Mouse (Mus musculus): ENCODE data around the gene Gm20388. TPM values are rescaled to one million over a fixed set of nuclear protein-coding genes. Genes with fewer than 3 reads are reported as not detected.

Gm20388 gene
- total and polyA plus RNA-seq, 3 experiments: 0.02 to 0.05 TPM; not detected in 1

GRCm38 (mm10) chr8:119955333-119955732 is 44.7 kb downstream of the Gm20388 start:
- Histone ChIP-seq H3K9me3 (replicated peaks) (no peaks in the 10 kb centered on the region), H3K36me3 (replicated peaks) (peaks cover 93% of the 10 kb centered on the region), H3K4me1 (ENCODE audit: insufficient read depth, low read depth, low read length) (no peaks in the 10 kb centered on the region), H3K27me3 (ENCODE audit: insufficient read depth, low read length) (no peaks in the 10 kb centered on the region; the same call in 1 of the 2 replicates), H3K4me3 (ENCODE audit: low read depth, low read length) (no peak overlapping the region)
- DNase-seq (ENCODE audit: low spot score) (no peak), ATAC-seq (ENCODE audit: extremely low read depth, insufficient number of reproducible peaks, low FRiP score, poor library complexity, severe bottlenecking) (no peak)
- no peak for TF ChIP-seq CTCF (IDR thresholded peaks at IDR 0.05; ENCODE audit: low read depth, low read length)
- no peak for TF ChIP-seq GATA1 (IDR thresholded peaks at IDR 0.05; ENCODE audit: borderline replicate concordance, low read length)
- TF ChIP-seq GATA2 (IDR thresholded peaks at IDR 0.05; ENCODE audit: borderline replicate concordance, low read depth, low read length): no peak
- no peak for TF ChIP-seq TAL1 (conservative IDR thresholded peaks at IDR 0.05; ENCODE audit: low read depth, low read length)
- no peak for TF ChIP-seq POLR2AphosphoS5 (IDR thresholded peaks at IDR 0.05; ENCODE audit: insufficient replicate concordance, low read depth, low read length)

- TF ChIP-seq POLR2AphosphoS5 (IDR thresholded peaks at IDR 0.05; ENCODE audit: insufficient replicate concordance, low read depth, low read length) (no peak), GATA2 (IDR thresholded peaks at IDR 0.05; ENCODE audit: borderline replicate concordance, low read depth, low read length) (no peak), CTCF (IDR thresholded peaks at IDR 0.05; ENCODE audit: low read depth, low read length) (no peak), TAL1 (conservative IDR thresholded peaks at IDR 0.05; ENCODE audit: low read depth, low read length) (no peak), GATA1 (IDR thresholded peaks at IDR 0.05; ENCODE audit: borderline replicate concordance, low read length) (no peak)
- Histone ChIP-seq H3K27me3 (ENCODE audit: insufficient read depth, low read length) (no peaks in the 10 kb centered on the region; the same call in 1 of the 2 replicates), H3K4me3 (ENCODE audit: low read depth, low read length) (no peak overlapping the region), H3K36me3 (replicated peaks) (peaks cover 72% of the 10 kb centered on the region), H3K4me1 (ENCODE audit: insufficient read depth, low read depth, low read length) (no peaks in the 10 kb centered on the region; the same call in 1 of the 2 replicates), H3K9me3 (replicated peaks) (no peaks in the 10 kb centered on the region)
- DNase-seq (ENCODE audit: low spot score) (no peak), ATAC-seq (ENCODE audit: extremely low read depth, insufficient number of reproducible peaks, low FRiP score, poor library complexity, severe bottlenecking) (no peak)
Measured at GRCm38 (mm10) chr8:119958076-119958475, 47.4 kb downstream of the Gm20388 start.

GRCm38 (mm10) chr8:119960531-119961104 is 50.0 kb downstream of the Gm20388 start:
- Histone ChIP-seq H3K9me3 (replicated peaks) (no peaks in the 10 kb centered on the region), H3K27me3 (ENCODE audit: insufficient read depth, low read length) (peaks cover 7% of the 10 kb centered on the region), H3K36me3 (replicated peaks) (peaks cover 46% of the 10 kb centered on the region), H3K4me3 (ENCODE audit: low read depth, low read length) (no peak overlapping the region), H3K4me1 (ENCODE audit: insufficient read depth, low read depth, low read length) (no peaks in the 10 kb centered on the region; the same call in 1 of the 2 replicates)
- DNase-seq (ENCODE audit: low spot score) (no peak), ATAC-seq (ENCODE audit: extremely low read depth, insufficient number of reproducible peaks, low FRiP score, poor library complexity, severe bottlenecking) (no peak)
- TF ChIP-seq CTCF (IDR thresholded peaks at IDR 0.05; ENCODE audit: low read depth, low read length): no peak
- no peak for TF ChIP-seq TAL1 (conservative IDR thresholded peaks at IDR 0.05; ENCODE audit: low read depth, low read length)
- TF ChIP-seq POLR2AphosphoS5 (IDR thresholded peaks at IDR 0.05; ENCODE audit: insufficient replicate concordance, low read depth, low read length): no peak
- no peak for TF ChIP-seq GATA2 (IDR thresholded peaks at IDR 0.05; ENCODE audit: borderline replicate concordance, low read depth, low read length)
- TF ChIP-seq GATA1 (IDR thresholded peaks at IDR 0.05; ENCODE audit: borderline replicate concordance, low read length): no peak

- ATAC-seq (ENCODE audit: extremely low read depth, insufficient number of reproducible peaks, low FRiP score, poor library complexity, severe bottlenecking) (no peak), DNase-seq (ENCODE audit: low spot score) (no peak)
- Histone ChIP-seq H3K9me3 (replicated peaks) (peaks cover 9% of the 10 kb centered on the region), H3K4me3 (ENCODE audit: low read depth, low read length) (no peak overlapping the region), H3K36me3 (replicated peaks) (peaks cover 9% of the 10 kb centered on the region), H3K27me3 (ENCODE audit: insufficient read depth, low read length) (peaks cover 22% of the 10 kb centered on the region), H3K4me1 (ENCODE audit: insufficient read depth, low read depth, low read length) (no peaks in the 10 kb centered on the region; the same call in 1 of the 2 replicates)
- TF ChIP-seq TAL1 (conservative IDR thresholded peaks at IDR 0.05; ENCODE audit: low read depth, low read length) (no peak), CTCF (IDR thresholded peaks at IDR 0.05; ENCODE audit: low read depth, low read length) (no peak), POLR2AphosphoS5 (IDR thresholded peaks at IDR 0.05; ENCODE audit: insufficient replicate concordance, low read depth, low read length) (no peak), GATA2 (IDR thresholded peaks at IDR 0.05; ENCODE audit: borderline replicate concordance, low read depth, low read length) (no peak), GATA1 (IDR thresholded peaks at IDR 0.05; ENCODE audit: borderline replicate concordance, low read length) (no peak)
Measured at GRCm38 (mm10) chr8:119964859-119965258, 54.2 kb downstream of the Gm20388 start.

- H3K36me3 ChIP-seq (replicated peaks): no peaks in the 10 kb centered on the region
- ATAC-seq (ENCODE audit: extremely low read depth, insufficient number of reproducible peaks, low FRiP score, poor library complexity, severe bottlenecking) (no peak), DNase-seq (ENCODE audit: low spot score) (no peak)
- no peaks in the 10 kb centered on the region for H3K4me1 ChIP-seq (ENCODE audit: insufficient read depth, low read depth, low read length)
- no peak for TF ChIP-seq POLR2AphosphoS5 (IDR thresholded peaks at IDR 0.05; ENCODE audit: insufficient replicate concordance, low read depth, low read length)
- TF ChIP-seq GATA2 (IDR thresholded peaks at IDR 0.05; ENCODE audit: borderline replicate concordance, low read depth, low read length): no peak
- no peak for TF ChIP-seq GATA1 (IDR thresholded peaks at IDR 0.05; ENCODE audit: borderline replicate concordance, low read length)
- no peak for TF ChIP-seq CTCF (IDR thresholded peaks at IDR 0.05; ENCODE audit: low read depth, low read length)
- no peak for TF ChIP-seq TAL1 (conservative IDR thresholded peaks at IDR 0.05; ENCODE audit: low read depth, low read length)
- H3K27me3 ChIP-seq (ENCODE audit: insufficient read depth, low read length): peaks cover 35% of the 10 kb centered on the region
- H3K4me3 ChIP-seq (ENCODE audit: low read depth, low read length): no peak overlapping the region
- peaks cover 9% of the 10 kb centered on the region for H3K9me3 ChIP-seq (replicated peaks)
Measured at GRCm38 (mm10) chr8:119967435-119967834, 56.8 kb downstream of the Gm20388 start.

- TF ChIP-seq TAL1 (conservative IDR thresholded peaks at IDR 0.05; ENCODE audit: low read depth, low read length): no peak
- no peak for TF ChIP-seq GATA2 (IDR thresholded peaks at IDR 0.05; ENCODE audit: borderline replicate concordance, low read depth, low read length)
- no peak for TF ChIP-seq POLR2AphosphoS5 (IDR thresholded peaks at IDR 0.05; ENCODE audit: insufficient replicate concordance, low read depth, low read length)
- no peak for TF ChIP-seq CTCF (IDR thresholded peaks at IDR 0.05; ENCODE audit: low read depth, low read length)
- TF ChIP-seq GATA1 (IDR thresholded peaks at IDR 0.05; ENCODE audit: borderline replicate concordance, low read length): no peak
- H3K27me3 ChIP-seq (ENCODE audit: insufficient read depth, low read length): peaks cover 44% of the 10 kb centered on the region
- DNase-seq (ENCODE audit: low spot score) (no peak), ATAC-seq (ENCODE audit: extremely low read depth, insufficient number of reproducible peaks, low FRiP score, poor library complexity, severe bottlenecking) (no peak)
- H3K9me3 ChIP-seq (replicated peaks): peaks cover 9% of the 10 kb centered on the region
- H3K4me3 ChIP-seq (ENCODE audit: low read depth, low read length): no peak overlapping the region
- H3K4me1 ChIP-seq (ENCODE audit: insufficient read depth, low read depth, low read length): no peaks in the 10 kb centered on the region
- H3K36me3 ChIP-seq (replicated peaks): no peaks in the 10 kb centered on the region
Measured at GRCm38 (mm10) chr8:119970169-119970568, 59.5 kb downstream of the Gm20388 start.

Data from G1E (cell line).